Mouse (Mus musculus): ENCODE measurements around the gene Lars2.

DNA sequence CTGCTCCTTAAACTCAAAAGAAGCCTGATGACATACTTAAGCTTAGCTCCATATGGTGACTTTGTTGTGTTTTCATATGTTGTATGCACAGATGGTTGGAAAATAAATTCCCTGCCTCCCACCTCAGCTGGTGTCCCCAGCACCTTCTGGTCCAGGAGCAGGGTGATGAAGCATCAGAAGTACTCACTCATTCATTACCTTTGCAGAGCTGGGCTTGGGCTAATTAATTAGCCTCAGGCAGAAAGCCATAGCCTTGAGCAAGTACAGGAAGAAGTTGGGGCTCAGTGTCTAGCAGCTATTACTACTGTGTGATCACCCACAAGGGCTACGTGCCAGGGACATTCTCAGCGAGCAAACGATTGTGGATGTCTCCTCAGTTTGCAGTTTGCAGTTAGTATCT lies 18.0 kb downstream of the Lars2 start:
- TF ChIP-seq CTCF (conservative IDR thresholded peaks at IDR 0.05 in 1 of 2, IDR thresholded peaks at IDR 0.05 in 1 of 2; ENCODE audit: low read depth in 2 of 2, low read length in 2 of 2), result no peak
- no peak for TF ChIP-seq POLR2A (IDR thresholded peaks at IDR 0.05; ENCODE audit: low read depth, low read length)
- TF ChIP-seq SMC3 (IDR thresholded peaks at IDR 0.05; ENCODE audit: low read depth, low read length), result no peak
- TF ChIP-seq UBTF (IDR thresholded peaks at IDR 0.05; ENCODE audit: low read depth, low read length), result no peak
- TF ChIP-seq JUN (IDR thresholded peaks at IDR 0.05; ENCODE audit: insufficient read depth, low read depth, low read length), result no peak
- no peak for TF ChIP-seq TCF12 (IDR thresholded peaks at IDR 0.05; ENCODE audit: low read depth, low read length)

Data from CH12.LX (cell line).